Mouse (Mus musculus) inflammation-experienced regulatory T-cells, adult 16 weeks (primary cell): ENCODE measurements around the gene Gm21170. TPM values are rescaled to one million over a fixed set of nuclear protein-coding genes. Genes with fewer than 3 reads are reported as not detected.

Experiments used
- polyA plus RNA-seq: library from polyadenylated mRNA; unstranded; fragments of 100-300 nt; shearing (Covaris generic); gene quantifications from one replicate; pipeline ENCODE4 v1.2.1, GENCODE M21; 2017

Gene Gm21170
- not detected for polyA plus RNA-seq

DNA sequence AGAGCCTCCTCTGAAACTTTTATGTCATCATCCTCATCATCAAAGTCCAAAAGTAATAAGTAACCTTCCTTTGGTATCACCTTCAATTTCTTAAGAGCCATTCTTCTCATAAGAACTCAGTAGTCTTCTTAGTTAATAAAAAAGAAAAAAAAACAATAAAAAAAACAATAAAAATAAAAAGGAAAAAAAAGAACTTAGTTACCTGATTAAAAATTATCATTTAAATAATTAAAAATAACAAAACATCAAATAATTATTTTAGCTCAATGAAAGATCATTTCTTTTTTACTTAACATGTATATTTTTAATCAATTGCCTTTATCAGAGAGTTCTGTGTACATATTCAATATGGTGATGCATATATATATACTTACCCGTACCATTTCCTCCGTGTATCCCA lies at the start of gene Gm21170:
TSS of gene Gm21170 (minus strand) at position 101 of the 400 bp plus-strand sequence.

Other genes starting within 250 kb of the Gm21170 start
- not detected for gene Gm21256, start 240.1 kb downstream of the Gm21170 start, polyA plus RNA-seq